Mouse (Mus musculus) C2C12 (cell line): ENCODE measurements at regions not wholly inside any gene's neighbourhood (a gene's known extent, or its start where the extent isn't known, plus 50 kb on each side); places are given as distances from the start of the nearest gene placed in this dataset.

Source experiments
- CTCF ChIP-seq: IDR thresholded peaks from one replicate; pipeline ENCODE4 v1.5.1; 2011; ENCODE audit not compliant: control insufficient read depth, insufficient read depth, insufficient read length
- FOSL1 ChIP-seq: IDR thresholded peaks from one replicate; pipeline ENCODE4 v1.8.0; 2011; ENCODE audit warnings: mild to moderate bottlenecking, low read length; ENCODE audit not compliant: poor library complexity, insufficient read depth, severe bottlenecking
- USF1 ChIP-seq: IDR thresholded peaks from one replicate; pipeline ENCODE4 v1.6.1; 2011; ENCODE audit warnings: low read depth, mild to moderate bottlenecking, control low read depth, moderate library complexity

- TF ChIP-seq CTCF (no peak), USF1 (no peak), FOSL1 (no peak)
Measured at GRCm38 (mm10) chr3:149333607-149334006, 343.3 kb upstream of the Adgrl2 start.
